Mouse (Mus musculus) forebrain, embryonic 14.5 days (tissue): Measurements from ENCODE around the gene Fbxw11. TPM values are rescaled to one million over a fixed set of nuclear protein-coding genes. Genes with fewer than 3 reads are reported as not detected.
"Not testable (repeated sequence)": the region's sequence is repeated elsewhere in the genome, so short reads cannot be mapped to it uniquely, and the experiment has no call there.

Experiments used
- ATAC-seq: fragments of 200-750 bp; cut with Nextera tagmentation; 2 replicates; pipeline ENCODE4 v1.8.0; 2017; ENCODE audit warnings: mild to moderate bottlenecking, moderate library complexity
- DNase-seq: peaks from one replicate; pipeline ENCODE4 v3.0.0-alpha.2; 2015; ENCODE audit warnings: low spot score
- H3K27ac ChIP-seq: fragments of 300-500 bp; sonication (generic); 2 replicates; pipeline ENCODE4 v1.5.1; 2014; ENCODE audit warnings: low read depth, mild to moderate bottlenecking, control low read depth, low read length, moderate library complexity
- H3K27me3 ChIP-seq: fragments of 300-500 bp; sonication (generic); replicated peaks from 2 replicates; pipeline ENCODE4 v1.6.1; 2014; ENCODE audit warnings: low read length, control low read depth, mixed read lengths; ENCODE audit not compliant: control insufficient read depth, insufficient read depth
- H3K36me3 ChIP-seq: fragments of 300-500 bp; sonication (generic); 2 replicates; pipeline ENCODE4 v1.6.1; 2014; ENCODE audit warnings: low read length, control low read depth; ENCODE audit not compliant: control insufficient read depth, insufficient read depth
- H3K4me1 ChIP-seq: fragments of 300-500 bp; sonication (generic); 2 replicates; pipeline ENCODE4 v1.6.1; 2014; ENCODE audit warnings: antibody characterized with exemption, low read length, control low read depth; ENCODE audit not compliant: control insufficient read depth, insufficient read depth
- H3K4me2 ChIP-seq: fragments of 300-500 bp; sonication (generic); 2 replicates; pipeline ENCODE4 v1.6.1; 2014; ENCODE audit warnings: mild to moderate bottlenecking, control low read depth, low read length
- H3K4me3 ChIP-seq: fragments of 300-500 bp; sonication (generic); 2 replicates; pipeline ENCODE4 v1.5.1; 2014; ENCODE audit warnings: low read depth, low read length, control low read depth
- H3K9ac ChIP-seq: fragments of 300-500 bp; sonication (generic); 2 replicates; pipeline ENCODE4 v1.6.1; 2014; ENCODE audit warnings: mild to moderate bottlenecking, low read length, control low read depth, moderate library complexity
- H3K9me3 ChIP-seq: fragments of 300-500 bp; sonication (generic); replicated peaks from 2 replicates; pipeline ENCODE4 v1.6.1; 2016; ENCODE audit warnings: low read length, control low read depth, mixed read lengths; ENCODE audit not compliant: control insufficient read depth
- WGBS: fragments of 180-500 bp; shearing (Covaris S2); extraction: QIAGEN DNeasy Blood & Tissue Kit; methylation state at CpG from one replicate; pipeline ENCODE4 v1.1.7; 2014; 5-methylcytosine and 5-hydroxymethylcytosine counted together
- polyA plus RNA-seq: library from polyadenylated mRNA; unstranded; fragments of >200 nt; fragmentation: Nextera tagmentation; extraction: Ambion mirVana; gene quantifications from 2 replicates; pipeline ENCODE4 v1.2.1, GENCODE M21; 2014

Gene Fbxw11
- polyA plus RNA-seq, 1 experiment from 2014 or later: 83.1 TPM

GRCm38 (mm10) chr11:32666983-32667382 is 24.5 kb downstream of the Fbxw11 start:
- H3K9ac ChIP-seq: no peak overlapping the region
- no peaks in the 10 kb centered on the region for H3K9me3 ChIP-seq
- no peak overlapping the region for H3K4me2 ChIP-seq
- H3K36me3 ChIP-seq: no peaks in the 10 kb centered on the region
- DNase-seq (no peak), ATAC-seq (no peak)
- no peaks in the 10 kb centered on the region for H3K27me3 ChIP-seq
- H3K4me3 ChIP-seq: no peak overlapping the region
- H3K27ac ChIP-seq: no peak overlapping the region
- 0 out of 2 replicates have a peak, but pooled peaks cover 2% of the 10 kb centered on the region for H3K4me1 ChIP-seq

GRCm38 (mm10) chr11:32671480-32671879 is 29.0 kb downstream of the Fbxw11 start:
- no peak overlapping the region for H3K9ac ChIP-seq
- no peaks in the 10 kb centered on the region for H3K27me3 ChIP-seq
- ATAC-seq (no peak), DNase-seq (no peak)
- no peak overlapping the region for H3K27ac ChIP-seq
- no peak overlapping the region for H3K4me3 ChIP-seq
- no peaks in the 10 kb centered on the region for H3K36me3 ChIP-seq
- H3K4me1 ChIP-seq: 0 out of 2 replicates have a peak, but pooled peaks cover 2% of the 10 kb centered on the region
- H3K9me3 ChIP-seq: no peaks in the 10 kb centered on the region
- WGBS: 95% methylated on average over 4 of the region's 4 CpGs
- no peak overlapping the region for H3K4me2 ChIP-seq

DNA sequence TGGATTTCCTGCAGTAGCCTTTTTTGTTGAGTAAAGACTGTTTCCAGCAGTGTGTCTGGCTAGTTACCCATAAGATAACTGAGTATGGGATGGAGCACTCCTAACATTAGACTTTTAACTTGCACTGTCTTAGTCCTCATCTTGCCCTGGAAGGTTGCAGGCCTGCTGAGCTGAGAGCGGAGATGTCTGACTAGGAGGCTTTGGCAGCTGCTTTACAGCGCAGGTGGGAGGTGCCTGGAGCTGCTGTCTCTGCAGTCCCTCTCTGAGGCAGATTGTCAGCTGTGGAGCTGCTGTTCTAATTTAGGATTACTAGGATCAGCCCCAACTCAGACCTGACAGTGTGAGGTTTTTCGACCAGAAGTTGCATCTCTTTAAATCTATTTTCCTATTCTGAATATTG is 34.3 kb downstream of the Fbxw11 start:
- no peak overlapping the region for H3K4me3 ChIP-seq
- H3K27me3 ChIP-seq: no peaks in the 10 kb centered on the region
- no peak overlapping the region for H3K27ac ChIP-seq
- ATAC-seq (no peak), DNase-seq (no peak)
- no peak overlapping the region for H3K4me2 ChIP-seq
- no peaks in the 10 kb centered on the region for H3K4me1 ChIP-seq
- H3K9me3 ChIP-seq: no peaks in the 10 kb centered on the region
- 57% methylated on average over 3 of the region's 3 CpGs for WGBS
- H3K36me3 ChIP-seq: no peaks in the 10 kb centered on the region
- H3K9ac ChIP-seq: no peak overlapping the region

DNA sequence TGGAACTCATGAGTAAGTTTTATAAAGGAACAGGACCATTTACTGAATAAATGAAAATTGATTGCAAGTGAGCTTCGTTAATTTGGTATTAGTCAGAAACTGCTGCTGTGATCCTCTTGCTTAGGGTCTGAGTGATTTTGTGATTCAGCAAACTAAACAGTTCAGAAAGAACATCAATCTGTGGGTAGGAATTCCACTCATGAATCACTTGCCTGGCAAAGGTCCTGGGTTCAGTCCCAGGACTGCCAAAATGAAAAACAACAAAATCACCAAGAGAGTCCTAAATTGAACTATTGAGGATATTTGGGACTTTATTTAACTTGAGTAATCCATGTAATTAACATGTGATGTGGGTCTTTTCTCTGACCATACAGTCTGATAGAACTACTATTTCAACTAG is 35.3 kb downstream of the Fbxw11 start:
- Histone ChIP-seq H3K9me3 (no peaks in the 10 kb centered on the region), H3K9ac (no peak overlapping the region), H3K36me3 (no peaks in the 10 kb centered on the region), H3K4me1 (no peaks in the 10 kb centered on the region), H3K27ac (no peak overlapping the region), H3K4me2 (no peak overlapping the region), H3K4me3 (no peak overlapping the region), H3K27me3 (no peaks in the 10 kb centered on the region)
- no peak for ATAC-seq
- no peak for DNase-seq
- WGBS: 63% methylated on average over 1 of the region's 1 CpGs

DNA sequence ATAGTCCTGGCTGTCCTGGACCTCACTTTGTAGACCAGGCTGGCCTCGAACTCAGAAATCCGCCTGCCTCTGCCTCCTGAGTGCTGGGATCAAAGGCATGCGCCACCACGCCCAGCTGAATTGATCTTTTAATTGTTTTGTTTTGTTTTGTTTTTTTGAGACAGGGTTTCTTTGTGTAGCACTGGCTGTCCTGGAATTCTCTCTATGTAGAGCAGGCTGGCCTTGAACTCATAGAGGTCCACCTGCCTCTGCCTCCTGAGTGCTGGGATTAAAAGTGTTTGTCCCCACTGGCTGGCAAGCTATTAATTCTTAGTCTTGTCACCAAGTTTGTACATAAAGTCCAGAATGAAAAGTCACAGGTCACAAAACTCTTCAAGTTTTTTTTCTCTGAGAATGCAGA is 36.6 kb downstream of the Fbxw11 start:
- not testable (repeated sequence) for H3K9ac ChIP-seq, H3K9me3 ChIP-seq, H3K4me3 ChIP-seq, ATAC-seq, H3K27me3 ChIP-seq, H3K27ac ChIP-seq, H3K36me3 ChIP-seq, H3K4me1 ChIP-seq, H3K4me2 ChIP-seq, DNase-seq
- WGBS: 90% methylated on average over 4 of the region's 4 CpGs

DNA sequence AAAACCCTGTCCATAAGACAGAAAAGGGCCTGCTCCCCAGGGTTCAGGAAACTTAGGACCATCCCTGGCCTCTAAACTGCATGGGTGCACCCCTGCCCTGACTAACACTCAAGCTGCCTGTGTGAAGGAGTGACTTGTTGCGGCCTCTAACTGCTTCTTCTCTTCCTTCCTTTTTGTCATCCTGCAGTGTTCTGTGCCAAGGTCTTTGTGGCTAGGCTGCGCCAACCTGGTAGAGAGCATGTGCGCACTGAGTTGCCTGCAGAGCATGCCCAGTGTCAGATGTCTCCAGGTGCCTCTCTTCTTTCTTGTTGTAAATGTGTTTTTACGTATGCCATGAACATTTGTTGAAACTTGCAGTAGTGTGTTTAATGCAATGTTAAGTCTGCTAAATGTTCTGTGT is 37.5 kb downstream of the Fbxw11 start:
- H3K4me3 ChIP-seq: no peak overlapping the region
- no peaks in the 10 kb centered on the region for H3K27me3 ChIP-seq
- no peak overlapping the region for H3K4me2 ChIP-seq
- H3K27ac ChIP-seq: no peak overlapping the region
- WGBS: 85% methylated on average over 4 of the region's 4 CpGs
- H3K9ac ChIP-seq: no peak overlapping the region
- no peaks in the 10 kb centered on the region for H3K9me3 ChIP-seq
- DNase-seq (no peak), ATAC-seq (no peak)
- no peaks in the 10 kb centered on the region for H3K36me3 ChIP-seq
- H3K4me1 ChIP-seq: no peaks in the 10 kb centered on the region

- Histone ChIP-seq H3K9me3 (no peaks in the 10 kb centered on the region), H3K4me3 (no peak overlapping the region), H3K36me3 (no peaks in the 10 kb centered on the region), H3K27me3 (no peaks in the 10 kb centered on the region), H3K4me1 (no peaks in the 10 kb centered on the region), H3K27ac (no peak overlapping the region), H3K9ac (no peak overlapping the region), H3K4me2 (no peak overlapping the region)
- WGBS: 65% methylated on average over 3 of the region's 3 CpGs
- ATAC-seq: no peak
- DNase-seq: no peak
Measured at GRCm38 (mm10) chr11:32681192-32681795, 38.8 kb downstream of the Fbxw11 start.

DNA sequence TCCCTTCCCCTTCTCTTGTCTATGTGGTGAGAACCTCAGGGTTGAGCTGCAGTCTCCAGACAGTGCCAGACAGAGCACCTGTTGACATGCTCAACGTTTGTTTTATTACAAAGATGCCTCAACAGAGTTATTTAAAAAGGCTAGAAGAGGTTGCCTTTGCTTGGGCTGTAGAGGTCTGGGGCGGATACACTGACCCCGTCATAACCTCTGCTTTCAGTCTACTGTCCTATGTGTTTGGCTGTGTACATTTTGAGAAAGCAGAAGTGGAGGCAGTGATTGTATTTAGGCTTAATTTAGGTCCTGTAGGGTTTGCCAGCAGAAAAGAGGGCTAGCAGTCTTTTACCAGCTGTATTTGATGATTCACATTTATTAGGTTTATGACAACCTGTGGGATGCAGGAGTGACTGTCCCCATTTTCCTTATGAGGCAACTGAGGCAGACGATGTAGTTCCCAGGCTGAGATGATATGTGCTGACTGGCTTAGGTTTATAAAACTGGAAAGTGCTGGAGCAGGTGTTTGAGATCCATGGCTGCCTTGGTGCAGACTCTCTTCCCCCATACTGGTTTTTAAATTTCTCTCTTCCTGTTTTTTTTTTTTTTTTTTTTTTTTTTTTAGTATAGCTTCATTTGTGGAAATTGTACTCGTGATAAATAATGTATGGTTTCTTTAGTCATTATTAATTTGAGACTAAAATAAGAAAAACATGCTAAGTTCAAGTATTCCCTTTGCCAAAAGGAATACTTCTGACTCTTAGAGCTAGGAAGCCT is 40.0 kb downstream of the Fbxw11 start:
- H3K9ac ChIP-seq: no peak overlapping the region
- DNase-seq (no peak), ATAC-seq (no peak)
- H3K4me2 ChIP-seq: no peak overlapping the region
- no peaks in the 10 kb centered on the region for H3K27me3 ChIP-seq
- no peaks in the 10 kb centered on the region for H3K4me1 ChIP-seq
- no peak overlapping the region for H3K4me3 ChIP-seq
- H3K36me3 ChIP-seq: no peaks in the 10 kb centered on the region
- H3K9me3 ChIP-seq: no peaks in the 10 kb centered on the region
- 91% methylated on average over 5 of the region's 5 CpGs for WGBS
- H3K27ac ChIP-seq: no peak overlapping the region

DNA sequence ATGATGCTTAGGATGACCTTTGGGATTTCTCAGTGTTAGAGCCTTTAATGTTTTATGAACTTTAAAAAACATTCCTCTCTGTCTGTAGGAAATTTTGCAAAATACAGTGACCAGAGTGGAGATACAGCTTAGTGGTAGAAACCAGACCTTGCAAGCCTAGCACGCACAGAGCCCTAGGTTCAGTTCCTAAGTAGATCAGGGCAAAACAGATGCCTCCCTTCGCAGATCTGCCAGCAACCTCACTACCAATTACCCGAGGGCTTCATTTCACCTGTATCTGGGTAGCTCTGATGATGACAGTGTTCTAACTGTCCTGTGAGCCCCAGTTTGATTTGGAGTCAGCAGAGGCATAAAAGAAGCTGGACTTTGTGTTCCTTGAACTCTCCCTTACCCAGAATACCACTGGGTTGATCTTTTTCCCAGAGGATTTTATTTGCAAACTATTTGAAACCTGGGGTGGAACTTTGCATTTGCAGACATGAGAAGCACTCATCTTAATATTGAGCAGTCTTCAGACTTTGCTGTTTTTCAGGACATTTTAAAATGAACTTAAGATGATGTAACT is 42.2 kb downstream of the Fbxw11 start:
- 85% methylated on average over 3 of the region's 3 CpGs for WGBS
- no peak for ATAC-seq
- no peak overlapping the region for H3K4me3 ChIP-seq
- no peaks in the 10 kb centered on the region for H3K4me1 ChIP-seq
- no peak overlapping the region for H3K9ac ChIP-seq
- DNase-seq: no peak
- H3K27me3 ChIP-seq: no peaks in the 10 kb centered on the region
- H3K4me2 ChIP-seq: no peak overlapping the region
- H3K27ac ChIP-seq: no peak overlapping the region
- no peaks in the 10 kb centered on the region for H3K36me3 ChIP-seq
- no peaks in the 10 kb centered on the region for H3K9me3 ChIP-seq
